Mouse (Mus musculus) ovary, adult 18-20 months (tissue): ENCODE results near the gene Cyb5d1.
A peak's percentile ranks its signal among the peaks of the same experiment; 100 is the strongest.

Experiments used
- DNase-seq: peaks from one replicate; pipeline ENCODE4 v3.0.0; 2022; ENCODE audit warnings: low spot score, mixed read lengths

Cyb5d1 gene

DNA sequence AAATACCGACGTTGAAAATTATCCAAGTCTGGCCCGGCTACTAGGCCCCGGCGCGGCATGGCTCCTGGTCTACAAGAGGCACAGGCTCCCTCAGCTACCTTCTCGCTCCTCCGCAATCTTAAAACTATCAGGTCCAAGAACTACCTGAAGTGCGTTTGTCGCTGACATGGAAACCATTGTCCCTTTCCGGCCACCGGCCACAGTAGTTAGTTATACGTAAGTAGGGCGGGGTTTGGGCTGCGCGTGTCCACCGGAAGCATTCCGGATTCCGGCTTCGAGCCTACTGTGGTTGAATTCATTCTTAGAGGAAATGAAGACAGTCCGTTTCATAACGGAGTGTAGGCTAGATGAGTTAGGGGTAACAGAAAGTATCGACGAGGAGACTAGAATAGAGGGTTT, at the start of gene Cyb5d1, which contains the start of gene Naa38:
Cyb5d1 (minus strand) TSS at position 397 of the 399 bp plus-strand sequence.
Naa38 (plus strand) TSS at position 253 of the 399 bp plus-strand sequence.
- DNase-seq, result peak; percentile 86

DNA sequence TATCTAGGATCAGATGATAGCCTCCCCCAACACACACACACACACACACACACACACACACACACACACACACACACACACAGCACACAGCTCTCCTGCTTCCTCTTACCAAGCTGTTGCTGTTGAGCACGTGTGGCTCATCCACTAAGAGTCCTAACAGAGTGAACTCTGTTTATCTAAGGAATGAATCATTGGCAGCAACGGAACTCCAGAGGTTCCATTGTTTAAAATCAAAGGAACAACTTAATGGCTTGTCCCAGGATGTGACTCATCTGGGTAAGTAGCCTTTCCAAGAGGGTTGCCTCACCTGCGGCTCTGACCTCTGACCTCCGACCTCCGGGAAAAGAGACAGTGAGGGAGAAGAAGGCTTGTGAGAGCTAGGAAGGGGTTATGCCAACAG, 47.9 kb upstream of the Cyb5d1 start:
- DNase-seq, result no peak

DNA sequence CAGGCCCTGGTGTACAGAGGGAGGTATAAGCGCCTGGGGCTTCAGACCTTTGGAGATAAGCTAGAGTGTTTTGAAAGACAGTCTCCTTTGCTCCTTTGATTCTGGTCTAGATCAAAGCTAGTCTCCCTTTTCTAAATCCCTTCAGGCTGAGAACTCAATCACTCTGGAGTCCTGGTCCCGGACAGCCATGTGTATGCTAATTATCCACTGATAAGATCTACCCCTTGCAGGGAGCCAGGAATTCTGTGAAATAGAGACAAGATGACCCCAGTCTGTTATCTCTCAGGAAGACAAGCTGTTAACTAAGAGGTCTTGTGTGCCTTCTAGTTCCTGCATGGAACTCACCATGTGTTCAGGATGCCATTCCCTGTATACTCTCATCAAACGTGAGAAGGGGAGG, 41.9 kb upstream of the Cyb5d1 start:
- DNase-seq, result no peak

DNA sequence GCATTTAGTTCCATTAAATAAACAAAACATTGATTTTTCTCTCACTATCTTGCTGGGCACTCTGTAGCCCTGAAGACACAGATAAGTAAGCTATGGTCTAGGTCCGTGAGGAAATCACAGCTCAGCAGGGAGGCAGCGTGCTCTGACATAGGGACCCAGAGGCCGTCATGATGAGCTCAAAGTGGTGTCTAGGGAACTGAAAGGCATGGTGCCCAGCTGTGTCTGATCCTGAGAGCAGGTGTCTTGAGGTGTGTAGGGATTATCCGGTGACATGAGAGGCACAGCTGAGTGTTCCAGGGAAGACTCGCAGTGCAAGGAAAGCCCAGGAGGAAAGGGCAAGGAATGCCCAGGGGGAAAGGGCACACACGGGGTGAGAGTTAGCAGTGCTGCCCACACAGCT, 37.8 kb upstream of the Cyb5d1 start:
- no peak for DNase-seq

DNA sequence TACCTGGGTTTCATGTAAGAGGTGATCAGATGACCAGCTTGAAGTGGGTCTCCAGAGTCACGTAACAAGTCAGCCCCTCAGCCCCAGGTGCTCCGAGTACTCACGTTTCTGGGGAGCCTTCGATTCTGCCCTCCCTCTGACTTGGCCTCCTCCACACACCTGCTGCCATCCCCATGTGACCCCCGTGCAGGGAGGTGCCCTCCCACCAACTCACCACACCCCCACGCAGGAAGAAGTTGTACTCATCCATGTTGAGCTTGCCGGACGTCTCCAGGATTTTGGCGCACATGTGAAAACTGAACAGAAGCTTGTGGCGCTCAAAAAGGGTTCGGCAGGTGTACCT, 37.2 kb upstream of the Cyb5d1 start:
- no peak for DNase-seq

DNA sequence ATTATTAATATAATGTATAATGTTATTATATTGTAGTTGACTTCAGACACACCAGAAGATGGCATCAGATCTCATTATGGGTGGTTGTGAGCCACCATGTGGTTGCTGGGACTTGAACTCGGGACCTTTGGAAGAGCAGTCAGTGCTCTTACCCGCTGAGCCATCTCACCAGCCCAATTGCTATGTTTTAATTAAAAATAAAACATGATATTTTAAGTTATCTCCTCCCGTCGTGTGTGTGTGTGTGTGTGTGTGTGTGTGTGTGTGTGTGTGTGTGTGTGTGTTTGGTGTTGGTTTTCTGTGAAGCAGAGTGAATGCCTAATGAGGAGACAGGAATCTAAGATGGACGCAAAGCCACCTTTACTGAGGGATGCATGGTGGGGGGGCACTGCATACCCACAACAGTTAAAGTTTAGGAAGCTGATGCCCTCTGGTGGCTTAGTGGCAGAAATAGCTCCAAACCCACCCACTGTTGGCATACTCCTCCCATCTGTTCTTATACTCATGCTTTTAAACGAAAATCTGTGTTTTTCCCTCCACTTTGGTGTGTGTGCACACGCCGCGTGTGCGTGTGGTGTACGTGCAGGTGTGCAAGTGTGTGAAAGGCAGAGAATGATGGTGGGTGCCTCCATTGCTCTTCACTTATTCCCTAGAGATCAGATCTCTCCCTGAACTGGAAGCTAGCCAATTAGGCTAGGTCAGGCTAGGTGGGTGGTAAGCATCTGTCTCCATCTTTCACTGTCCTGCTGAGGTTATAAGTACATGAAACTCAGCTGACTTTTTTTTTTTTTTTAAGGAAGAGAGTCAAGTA, 36.6 kb upstream of the Cyb5d1 start:
- peak; percentile 72 for DNase-seq

DNA sequence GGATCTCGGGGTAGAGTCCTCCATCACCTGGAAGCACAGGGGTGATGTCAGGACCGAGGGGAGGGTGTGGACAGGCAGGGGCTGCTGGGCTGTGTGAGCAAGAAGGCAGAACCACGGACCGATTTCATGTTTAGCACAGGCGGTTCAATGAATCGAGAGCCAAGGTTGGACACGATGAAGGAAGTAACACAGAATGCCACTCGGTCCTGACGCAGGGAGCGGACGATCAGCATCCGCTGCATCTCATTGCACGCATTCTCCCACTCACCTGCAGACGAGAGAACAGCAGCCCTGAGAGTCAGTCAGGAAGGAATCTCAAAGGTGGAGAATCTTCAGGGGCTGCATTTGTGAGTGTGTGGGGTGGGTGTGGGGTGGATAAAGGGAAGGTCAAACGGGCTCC, 35.2 kb upstream of the Cyb5d1 start:
- no peak for DNase-seq

DNA sequence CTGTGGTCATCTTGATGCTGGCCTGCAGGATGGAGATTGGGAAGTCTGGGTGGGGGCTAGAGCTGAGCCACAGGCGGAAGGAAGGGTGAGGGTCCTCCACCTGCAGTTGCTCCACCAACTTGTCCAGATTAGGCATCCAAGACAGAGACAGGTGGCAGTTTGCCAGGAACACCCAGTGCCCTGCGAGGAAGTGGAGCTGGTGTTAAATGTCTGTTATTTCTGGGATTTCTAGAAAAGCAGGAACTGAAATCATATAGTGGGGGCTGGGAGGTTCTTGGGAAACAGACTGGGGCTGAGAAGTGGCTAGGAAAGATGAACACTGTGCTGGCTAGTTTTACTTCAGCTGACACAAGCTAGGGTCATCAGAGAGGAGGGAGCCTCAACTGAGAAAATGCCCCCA, 33.9 kb upstream of the Cyb5d1 start:
- no peak for DNase-seq

DNA sequence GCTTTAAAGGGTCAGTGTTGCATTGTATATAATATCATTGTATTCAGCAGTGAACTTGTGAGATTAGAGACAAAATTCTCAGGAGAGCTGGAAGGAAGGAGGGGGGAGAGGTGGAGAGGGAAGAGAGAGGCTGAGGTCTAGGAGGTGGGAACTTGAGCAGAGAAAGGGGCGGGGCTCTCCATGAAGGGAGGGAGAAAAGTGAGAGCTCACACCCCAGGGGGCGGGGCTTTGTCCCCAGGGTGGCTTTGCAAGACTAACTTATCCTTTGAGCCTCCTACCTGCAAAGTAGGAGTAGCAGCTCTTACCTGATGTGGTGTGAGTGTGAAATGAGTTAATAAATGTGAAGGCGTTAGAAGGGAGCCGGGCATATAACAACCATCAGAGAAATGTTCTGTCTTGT, 33.3 kb upstream of the Cyb5d1 start:
- DNase-seq, result no peak

DNA sequence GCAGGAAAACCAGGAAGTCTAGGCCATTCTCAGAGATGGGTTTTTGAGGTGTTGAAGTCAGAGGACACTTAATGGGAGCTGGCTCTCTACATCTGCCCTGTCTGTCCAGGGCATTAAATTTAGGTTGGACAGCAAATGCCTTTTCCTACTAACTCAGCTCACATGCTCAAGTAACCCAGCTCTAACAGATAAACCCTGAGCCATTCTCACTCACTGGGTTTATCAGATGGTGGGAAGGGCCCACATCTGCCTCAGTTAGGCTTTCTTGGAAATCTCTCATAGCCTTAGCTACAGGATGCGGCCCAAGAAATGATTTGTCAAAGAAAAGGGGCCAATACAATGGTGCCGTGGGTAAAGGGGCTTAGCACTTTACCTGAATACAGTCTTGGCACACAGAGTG, 30.8 kb upstream of the Cyb5d1 start:
- no peak for DNase-seq

DNA sequence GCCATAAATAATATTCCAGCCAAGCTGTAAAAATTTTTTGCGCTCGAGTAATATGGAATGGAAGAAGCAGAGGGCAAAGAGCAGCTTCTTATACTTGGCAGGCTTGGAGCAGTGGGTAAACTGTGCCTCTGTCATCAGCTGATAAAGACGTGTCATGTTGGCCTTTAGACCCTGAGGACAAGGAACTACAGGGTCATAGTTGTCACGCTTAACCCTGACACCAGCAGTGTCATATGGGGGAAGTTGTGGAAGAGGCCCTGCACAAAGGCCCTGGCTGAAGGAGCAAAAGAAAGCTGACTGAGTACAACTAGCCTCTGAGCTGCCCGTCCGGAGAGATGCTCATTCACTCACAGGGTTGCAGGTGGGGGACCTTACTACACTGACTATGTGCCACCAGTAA, 28.5 kb upstream of the Cyb5d1 start:
- no peak for DNase-seq

DNA sequence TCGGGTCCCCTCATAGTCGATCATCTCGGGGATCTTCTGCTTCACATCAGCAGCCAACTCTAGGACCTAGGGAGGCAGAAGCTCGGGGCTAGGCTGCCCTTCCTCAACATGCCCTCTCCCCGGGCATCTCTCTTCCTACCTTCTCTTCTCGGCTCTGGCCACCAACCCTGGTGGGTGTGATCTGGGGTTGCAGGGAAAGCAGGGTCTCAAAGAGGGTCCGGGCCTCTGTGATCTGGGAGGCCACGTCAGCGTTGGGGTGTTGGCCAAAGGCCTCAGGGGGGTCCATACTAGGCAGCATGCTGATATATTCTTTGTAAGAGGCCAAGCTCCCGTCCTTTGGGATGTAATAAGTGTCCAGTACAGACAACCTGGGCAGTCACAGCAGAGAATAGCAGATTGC, 27.4 kb upstream of the Cyb5d1 start:
- DNase-seq, result no peak

DNA sequence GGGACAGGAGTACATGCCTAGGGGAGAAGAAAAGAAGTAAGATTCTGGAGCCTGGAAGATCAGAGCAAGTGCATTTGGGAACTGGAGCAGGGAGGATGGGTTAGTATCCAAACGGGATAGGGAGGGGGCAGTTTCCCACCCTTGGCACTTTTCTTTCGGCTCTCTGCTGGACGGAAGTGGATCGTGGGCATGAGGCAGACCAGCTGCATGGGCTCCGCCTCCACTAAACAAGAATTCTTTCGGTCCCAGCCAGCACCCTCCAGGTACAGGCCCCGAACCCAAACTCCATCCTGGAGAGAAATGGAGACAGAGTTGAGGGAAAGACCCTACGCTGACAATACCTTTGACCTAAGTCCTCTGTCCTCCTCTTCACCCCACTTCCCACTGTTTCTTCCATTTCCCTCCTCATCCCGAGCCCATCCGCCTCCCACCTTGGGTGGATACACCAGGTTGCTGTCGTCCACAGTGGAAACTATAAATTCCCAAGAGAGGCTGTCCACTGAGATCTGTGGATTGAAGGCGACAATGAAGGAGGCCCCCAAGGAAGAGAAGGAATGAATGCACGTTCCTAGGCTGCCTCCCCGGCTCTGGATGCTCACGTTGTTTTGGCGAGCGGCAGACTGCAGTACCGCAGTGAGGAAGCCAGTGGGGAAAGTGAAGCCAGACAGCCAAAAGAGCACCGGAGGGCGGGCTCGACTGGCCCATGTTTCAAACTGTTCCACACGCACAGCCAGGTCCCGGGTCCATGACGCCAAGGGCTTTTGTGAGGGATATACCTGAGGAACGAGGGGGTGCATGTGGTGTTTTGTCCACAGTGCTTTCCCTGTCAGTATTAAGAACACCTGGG, 25.9 kb upstream of the Cyb5d1 start:
- no peak for DNase-seq

DNA sequence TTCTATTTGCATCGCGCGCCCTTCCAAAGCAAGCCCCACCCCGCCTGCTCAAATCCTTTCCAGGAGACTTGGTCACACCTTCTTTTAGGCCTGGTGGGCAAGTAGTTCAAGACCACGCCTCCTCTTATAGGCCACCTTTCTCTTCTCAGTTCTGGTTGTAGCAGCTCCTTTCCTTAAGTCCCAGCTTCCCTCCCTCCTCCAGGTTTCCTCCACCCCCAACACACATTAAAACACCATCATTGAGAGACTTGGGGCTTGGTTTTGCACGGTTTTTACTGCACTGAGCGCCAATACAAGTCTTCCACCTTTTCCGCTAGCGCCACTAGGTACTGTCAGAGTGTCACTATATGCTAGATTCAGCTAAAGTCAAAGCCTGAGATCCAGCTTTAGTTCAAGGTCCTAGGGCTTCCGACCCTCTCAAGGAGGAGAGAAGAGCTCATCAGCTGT, 25.1 kb upstream of the Cyb5d1 start:
- no peak for DNase-seq

DNA sequence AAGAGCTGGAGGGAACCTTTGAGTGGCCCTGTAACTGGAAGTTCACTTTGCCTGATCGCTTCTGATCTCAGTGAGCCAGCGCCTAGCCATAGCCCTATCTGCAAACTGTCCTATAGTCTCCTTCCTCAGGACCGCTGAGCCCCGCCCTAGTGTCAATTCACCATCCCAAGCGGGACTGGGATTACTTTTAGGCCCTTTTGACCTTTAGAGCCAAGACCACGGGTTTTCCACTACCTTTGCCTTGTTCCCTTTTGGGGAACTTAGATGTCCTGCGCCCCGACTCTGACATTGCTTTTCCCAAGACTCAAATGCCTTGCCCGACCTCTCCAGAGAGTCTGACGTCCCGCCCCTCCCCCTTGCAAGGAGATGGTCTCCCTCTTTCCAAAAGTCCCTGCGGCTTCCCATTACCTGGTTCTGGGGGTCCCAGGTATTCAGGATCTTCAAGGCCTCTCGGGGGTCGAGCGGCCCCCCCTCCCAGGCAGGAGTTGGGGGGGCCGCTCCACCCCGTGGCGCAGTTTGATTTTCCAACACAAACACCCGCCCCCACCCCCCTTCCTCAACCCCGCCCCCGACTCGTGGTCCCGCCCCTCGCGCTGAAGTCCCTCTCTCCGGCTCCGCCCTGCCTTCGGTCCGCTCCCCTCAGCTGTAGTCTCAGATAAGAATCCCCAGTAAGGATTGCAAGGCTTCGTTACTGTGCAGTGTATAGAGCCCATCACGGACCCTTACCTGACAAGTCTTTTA, 24.6 kb upstream of the Cyb5d1 start:
- DNase-seq, result peak; percentile 40

DNA sequence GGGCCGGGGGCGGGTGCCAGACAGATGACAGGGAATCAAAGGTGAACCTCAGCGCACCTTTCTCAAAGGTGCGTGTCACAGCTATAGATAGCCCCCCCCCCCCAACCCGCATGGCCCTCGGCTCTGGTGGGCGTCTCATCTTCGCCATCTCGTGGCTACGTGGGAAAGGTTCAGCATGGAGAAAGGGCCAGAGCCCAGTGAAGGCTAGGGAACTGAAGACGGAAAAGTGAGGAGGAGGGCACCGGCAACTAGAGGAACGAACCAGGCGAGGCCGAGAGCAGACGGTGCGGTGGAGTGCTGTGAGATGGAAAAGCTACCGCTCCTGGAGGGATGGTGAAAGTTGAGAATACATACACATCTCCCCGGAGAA, 24.0 kb upstream of the Cyb5d1 start:
- DNase-seq, result peak; percentile 9

DNA sequence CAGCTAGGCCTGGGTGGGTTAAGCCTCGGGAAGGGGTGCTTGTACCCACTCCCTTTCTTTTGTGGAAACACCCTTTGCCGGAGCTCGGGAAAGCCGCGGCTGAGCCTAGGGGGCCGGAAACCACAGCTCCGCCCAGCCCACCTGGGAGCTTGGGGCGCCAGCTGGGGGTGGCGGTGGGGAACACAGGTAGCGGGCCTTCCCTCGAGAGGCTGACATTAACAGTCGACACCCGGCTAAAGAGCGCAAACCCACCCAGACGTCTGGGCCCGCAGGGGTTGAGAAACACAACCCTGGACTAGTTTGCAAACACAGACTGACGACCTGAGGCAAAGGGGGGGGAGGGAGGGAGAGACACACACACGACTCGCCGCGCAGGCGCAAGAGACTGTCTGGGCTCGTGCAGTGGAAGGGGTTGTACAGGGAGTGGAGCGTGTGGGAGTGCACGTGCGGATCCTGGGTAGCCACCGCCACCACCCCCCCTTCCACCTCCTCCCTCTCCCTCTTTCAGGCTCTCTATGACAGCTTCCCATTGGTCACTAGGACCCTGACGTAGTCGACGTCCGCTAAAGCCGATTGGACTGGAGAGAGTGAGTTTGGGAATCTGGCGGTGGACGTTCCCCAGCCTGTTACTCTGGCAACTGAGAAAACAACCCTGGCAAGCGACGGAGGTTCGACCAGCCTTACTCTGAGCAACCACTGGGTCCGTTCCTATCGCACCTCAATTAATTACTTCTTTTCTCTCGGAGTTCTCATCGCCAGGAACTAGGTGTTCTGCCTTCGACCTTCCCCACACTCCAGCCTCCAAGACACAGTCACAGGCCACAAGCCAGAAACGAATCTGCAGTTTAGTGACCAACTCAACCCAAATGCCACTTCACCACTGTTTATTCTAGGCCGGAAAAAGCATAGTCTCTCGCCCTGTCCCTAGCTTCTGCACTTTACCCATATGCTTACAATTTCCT, 23.3 kb upstream of the Cyb5d1 start:
- DNase-seq, result peak; percentile 96

DNA sequence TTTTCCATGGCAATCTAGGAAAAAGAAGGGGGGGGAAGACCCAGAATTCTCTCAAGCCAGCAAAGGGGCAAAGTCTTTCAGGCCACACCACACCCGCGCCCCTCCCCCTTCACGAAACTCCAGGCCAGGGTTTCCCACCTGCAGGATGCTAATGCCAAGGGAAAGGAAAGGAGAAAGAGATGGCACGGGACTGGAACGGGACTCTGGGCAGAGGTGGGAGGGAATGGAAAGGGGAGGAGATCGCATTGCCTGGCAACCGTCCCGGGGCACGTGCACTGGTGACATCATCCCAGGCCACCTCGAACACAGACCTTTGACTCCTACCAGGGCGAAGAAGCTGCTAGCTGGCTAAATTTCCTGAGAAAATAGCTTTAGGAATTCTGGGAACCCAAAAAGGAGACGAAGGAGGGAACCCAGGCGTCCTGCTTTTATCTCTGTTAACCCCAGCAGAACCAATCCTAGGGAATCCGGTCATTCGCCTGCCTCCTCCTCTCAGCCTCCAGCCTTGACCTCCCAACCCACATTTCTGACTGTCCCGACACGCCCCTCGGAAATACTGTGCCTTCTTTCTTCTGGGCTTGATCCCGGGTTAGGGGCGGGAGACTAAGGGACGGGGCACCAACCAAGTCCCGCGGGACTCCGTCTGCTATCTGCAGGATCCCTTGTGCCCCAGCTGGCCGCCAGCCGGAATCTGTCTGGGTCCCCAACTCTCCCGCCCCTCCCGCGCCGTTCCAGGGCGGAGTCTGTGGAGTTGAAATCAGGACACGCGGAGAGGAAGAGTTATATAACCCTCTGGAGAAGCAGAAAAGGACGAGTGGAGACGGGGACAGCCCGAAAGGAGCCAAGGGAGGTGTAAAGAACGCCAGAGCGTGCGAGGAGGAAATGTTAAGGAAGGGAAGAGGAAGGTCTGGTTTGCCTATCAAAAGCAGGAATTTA, 22.3 kb upstream of the Cyb5d1 start:
- peak; percentile 93 for DNase-seq

DNA sequence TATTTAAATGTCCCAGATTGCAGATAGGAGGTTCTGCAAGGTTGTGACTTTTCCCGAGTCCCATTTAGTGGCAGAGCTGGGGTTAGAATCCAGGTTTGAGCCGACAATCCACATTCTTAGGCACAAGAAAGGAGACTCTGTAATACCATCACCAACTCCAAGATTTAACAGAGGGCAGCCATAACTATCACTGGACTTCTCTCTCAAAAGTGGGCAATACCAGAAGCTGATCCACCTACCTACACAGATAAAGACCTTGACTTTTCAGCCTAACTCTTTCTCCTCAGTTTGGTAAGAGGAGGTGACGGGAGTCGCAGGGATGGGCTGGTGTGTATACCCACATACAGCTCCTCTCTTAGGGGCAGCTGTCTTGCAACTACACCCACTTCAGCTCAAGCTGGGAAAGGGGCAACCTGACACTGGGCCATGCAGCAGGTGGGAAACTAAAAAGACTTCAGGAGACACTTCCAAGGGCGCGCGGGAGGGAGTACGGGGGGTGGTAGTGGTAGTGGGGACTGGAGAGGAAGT, 21.6 kb upstream of the Cyb5d1 start:
- no peak for DNase-seq

DNA sequence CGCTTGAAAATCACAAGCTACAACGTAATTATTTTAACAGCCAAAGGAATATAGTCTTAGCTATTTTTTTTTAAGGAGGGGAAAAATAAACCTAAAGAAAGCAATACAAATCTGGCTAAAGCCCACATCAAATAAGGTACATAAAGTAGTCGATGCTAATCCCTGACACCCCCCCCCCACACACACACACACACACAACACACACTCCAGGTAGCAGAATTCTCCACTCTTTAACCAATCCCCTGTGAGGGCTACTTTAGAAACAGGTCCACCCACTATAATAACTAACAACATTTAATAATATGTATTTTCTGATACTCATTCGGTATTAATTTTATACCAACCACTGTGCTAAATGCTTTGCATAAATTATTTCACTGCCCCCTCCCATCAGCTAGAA, 21.1 kb upstream of the Cyb5d1 start:
- DNase-seq, result no peak
